In genomic region chr2:72098366-72098765, GRCm38 (mm10) we compare ENCODE assay signal across 12 mouse cellular contexts.
"Had no signal": no experiment of that assay in that cellular context is flagged by ENCODE, and none has a peak within 500 bp of the region (broad histone marks: within the 10 kb centered on the region; RNA-seq: fewer than 3 reads in every experiment).

No protein-coding gene starts in this region.

- DNase-seq: retina, postnatal 1 day; right cerebral cortex, adult 18-20 months; right cerebral cortex, postnatal 14 days; right cerebral cortex, postnatal 25 days; right cerebral cortex, postnatal 4 days; spleen, adult 18-20 months; thymus, adult 18-20 months; thymus, adult 2 months; thymus, postnatal 14 days; thymus, postnatal 25 days; thymus, postnatal 36 days; thymus, postnatal 4 days had no signal
